In genomic region chr9:59182490-59182889, GRCm38 (mm10) we compare ENCODE assay signal across 9 mouse cellular contexts.
DNase-seq lines count a peak whose midpoint lies in the region; ATAC-seq and TF ChIP-seq lines count a peak whose summit lies in the region.
"Had no signal": no experiment of that assay in that cellular context is flagged by ENCODE, and none has a peak within 500 bp of the region (broad histone marks: within the 10 kb centered on the region; RNA-seq: fewer than 3 reads in every experiment).

No protein-coding gene starts in this region.

- TF ChIP-seq CTCF in intestine, postnatal 0 days (IDR thresholded peaks at IDR 0.05; ENCODE audit: low read depth): no peak

- DNase-seq in intestine, embryonic 14.5 days (ENCODE audit: low spot score): peak; percentile 66
- peak; percentile 62 for DNase-seq in NIH3T3 (ENCODE audit: low read depth)
- DNase-seq in frontal cortex, postnatal 14 days (ENCODE audit: low spot score in 2 of 2): peak; percentile 53 to 54
- peak; percentile 34 for DNase-seq in left cerebral cortex, postnatal 4 days
- DNase-seq in adrenal gland, adult 8-10 months: no peak
- no peak for DNase-seq in heart, postnatal 14 days
- no peak for DNase-seq in thymus, postnatal 4 days
- DNase-seq: lung, adult 2 months had no signal

- H3K36me3 ChIP-seq in intestine, embryonic 14.5 days (ENCODE audit: control insufficient read depth, insufficient read depth, low read length): no peaks in the 10 kb centered on the region
- no peaks in the 10 kb centered on the region for H3K36me3 ChIP-seq in intestine, postnatal 0 days (ENCODE audit: control insufficient read depth, insufficient read depth)

- intact Hi-C loops in left cerebral cortex, postnatal 4 days (cut with DNase I): no loop called here
- intact Hi-C loops in heart, postnatal 14 days (cut with DNase I): no loop called here

- no peak for ATAC-seq in intestine, embryonic 14.5 days (replicated peaks; ENCODE audit: low FRiP score, low TSS enrichment, low read depth)
- ATAC-seq in intestine, postnatal 0 days: no peak

- no peak overlapping the region for H3K4me2 ChIP-seq in intestine, embryonic 14.5 days (ENCODE audit: low read length)
- no peak overlapping the region for H3K4me2 ChIP-seq in intestine, postnatal 0 days (replicated peaks; ENCODE audit: low read depth)

- no peak overlapping the region for H3K4me3 ChIP-seq in intestine, embryonic 14.5 days (ENCODE audit: low read depth, low read length)
- H3K4me3 ChIP-seq in intestine, postnatal 0 days (ENCODE audit: low read depth, low read length): no peak overlapping the region

- peaks cover 25% of the 10 kb centered on the region for H3K4me1 ChIP-seq in intestine, embryonic 14.5 days (replicated peaks; ENCODE audit: control insufficient read depth, insufficient read depth, low read length)
- H3K4me1 ChIP-seq in intestine, postnatal 0 days (replicated peaks; ENCODE audit: control insufficient read depth, insufficient read depth, low read length): peaks cover 8% of the 10 kb centered on the region; the same call in 1 of the 2 replicates

- H3K27me3 ChIP-seq in intestine, embryonic 14.5 days (replicated peaks; ENCODE audit: control insufficient read depth, insufficient read depth, low read length): no peaks in the 10 kb centered on the region
- H3K27me3 ChIP-seq in intestine, postnatal 0 days (replicated peaks; ENCODE audit: control insufficient read depth, insufficient read depth, low read length): peaks cover 3% of the 10 kb centered on the region; the same call in 1 of the 2 replicates

- no peaks in the 10 kb centered on the region for H3K9me3 ChIP-seq in intestine, embryonic 14.5 days (ENCODE audit: control insufficient read depth, low read length)
- no peaks in the 10 kb centered on the region for H3K9me3 ChIP-seq in intestine, postnatal 0 days (ENCODE audit: control insufficient read depth)

- WGBS in intestine, embryonic 14.5 days: 41% methylated on average over 8 of the region's 8 CpGs
- WGBS in intestine, postnatal 0 days: 58% methylated on average over 8 of the region's 8 CpGs

- H3K27ac ChIP-seq in intestine, embryonic 14.5 days (ENCODE audit: low read depth): peak overlapping the region; percentile 51; the same call in 1 of the 2 replicates
- no peak overlapping the region for H3K27ac ChIP-seq in intestine, postnatal 0 days (ENCODE audit: low read depth, low read length)

- H3K9ac ChIP-seq in intestine, embryonic 14.5 days (ENCODE audit: low read length): no peak overlapping the region
- H3K9ac ChIP-seq in intestine, postnatal 0 days (ENCODE audit: low read depth, low read length): no peak overlapping the region

Comparison
In these comparisons a context has a peak if more than half of its experiments do, and no peak if none do; other contexts are left out.
1. DNase-seq: peak in intestine, embryonic 14.5 days (single experiment), NIH3T3 (single experiment), frontal cortex, postnatal 14 days (2 of 2) and left cerebral cortex, postnatal 4 days (single experiment); none in adrenal gland, adult 8-10 months (single experiment), heart, postnatal 14 days (0 of 2) and thymus, postnatal 4 days (single experiment).